Mouse (Mus musculus) ES-Bruce4 (cell line): ENCODE data around the gene Ttc30b.

ENCODE experiments used
- CTCF ChIP-seq: IDR thresholded peaks from one replicate; pipeline ENCODE4 v1.8.1; 2011; ENCODE audit warnings: low read depth, low read length
- EP300 ChIP-seq: IDR thresholded peaks from 2 replicates; pipeline ENCODE4 v1.6.1; 2011; ENCODE audit warnings: low read depth, low read length; ENCODE audit not compliant: insufficient read depth
- POLR2A ChIP-seq: IDR thresholded peaks from one replicate; pipeline ENCODE4 v1.8.1; 2011; ENCODE audit warnings: low read length; ENCODE audit not compliant: insufficient read depth

DNA sequence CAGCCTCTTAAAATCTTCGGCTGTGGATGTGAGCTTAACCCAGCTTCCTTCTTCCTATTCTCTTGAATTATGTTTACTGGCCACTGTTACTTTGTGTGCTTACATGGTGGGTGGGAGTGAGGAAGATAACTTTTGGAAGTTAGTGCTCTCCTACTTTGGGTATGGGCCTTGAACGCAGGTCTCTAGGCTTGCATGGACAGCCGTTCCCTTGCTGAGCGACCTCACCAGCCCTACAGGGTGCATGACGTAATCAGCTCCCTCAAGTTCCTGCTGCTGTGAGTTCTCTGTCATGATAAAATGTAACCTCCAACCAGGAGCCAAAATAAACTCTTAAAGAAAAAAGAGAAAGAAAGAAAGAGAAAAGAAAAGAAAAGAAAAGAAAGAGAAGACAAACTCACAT, 25.7 kb upstream of the Ttc30b start:
- TF ChIP-seq CTCF (no peak), POLR2A (no peak), EP300 (no peak)
